Mouse (Mus musculus) liver, postnatal 0 days (tissue): ENCODE results near the gene Pacrg.

Source experiments
- CTCF ChIP-seq: sonication (generic); IDR thresholded peaks from 2 replicates; pipeline ENCODE4 v1.5.1; 2016; ENCODE audit warnings: antibody characterized with exemption, low read depth
- EP300 ChIP-seq: IDR thresholded peaks from 2 replicates; pipeline ENCODE4 v1.6.1; 2016; ENCODE audit warnings: antibody characterized with exemption, low read depth, mild to moderate bottlenecking

DNA sequence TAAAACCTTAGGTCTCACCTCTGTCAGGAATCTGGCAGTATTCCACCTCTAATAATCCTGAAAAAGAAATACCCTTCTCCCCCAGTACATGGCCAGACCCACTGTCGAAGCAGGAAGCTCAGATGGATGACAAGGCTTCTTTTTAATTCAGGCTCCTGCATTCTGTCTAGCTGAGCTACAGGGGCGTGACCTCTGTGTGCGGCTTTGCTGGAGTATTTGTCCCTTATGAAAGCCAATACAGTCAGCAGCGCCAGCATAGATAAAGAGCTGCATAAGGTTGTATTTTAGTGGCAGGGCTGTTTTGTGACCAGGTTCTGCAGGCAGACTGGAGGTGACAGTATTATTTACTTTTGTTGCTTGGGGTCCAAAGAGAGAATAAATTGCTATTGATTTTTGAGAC lies 47.8 kb upstream of the Pacrg start:
- TF ChIP-seq CTCF (no peak), EP300 (no peak)
